Comparison of ENCODE assay signal across 8 mouse cellular contexts in the genomic region with DNA sequence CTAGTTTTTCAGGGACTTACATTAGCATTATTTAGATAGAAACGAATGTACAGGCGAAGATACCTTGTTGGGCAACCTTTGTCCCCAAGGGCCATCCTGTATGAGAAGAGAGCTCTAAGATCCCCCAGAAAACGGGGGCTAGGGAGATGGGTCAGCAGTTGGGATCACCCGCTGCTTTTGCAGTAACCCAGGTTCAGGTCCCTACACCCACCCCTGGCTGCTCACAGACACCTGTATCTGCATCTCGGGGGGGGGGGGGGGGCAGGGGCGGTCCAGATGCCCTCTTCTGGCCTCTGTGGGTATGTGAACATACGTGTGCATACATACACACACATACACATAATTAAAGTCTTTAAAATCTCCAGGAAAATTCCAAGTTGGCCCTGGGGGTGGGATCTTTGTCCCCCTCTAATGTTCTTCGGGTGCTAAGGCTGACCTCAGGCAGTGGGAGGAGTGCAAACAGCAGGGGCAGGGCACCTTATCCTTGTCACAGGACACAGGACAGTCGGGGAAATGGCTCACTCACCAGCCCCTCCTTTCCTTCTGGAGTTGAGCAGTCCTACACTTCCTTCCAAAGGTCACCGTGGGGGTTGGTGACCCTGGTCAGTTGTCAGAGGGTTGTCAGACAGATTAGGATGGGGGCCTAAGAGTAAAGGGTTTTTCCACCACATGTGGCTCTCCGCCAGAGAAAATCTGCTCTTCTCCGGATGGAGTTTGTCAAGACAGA. TPM values are rescaled to one million over a fixed set of nuclear protein-coding genes. Genes with fewer than 3 reads are reported as not detected.
DNase-seq lines count a peak whose midpoint lies in the region; ATAC-seq and TF ChIP-seq lines count a peak whose summit lies in the region.

No protein-coding gene starts in this region.

- H3K4me3 ChIP-seq in megakaryocyte, embryonic 14.5 days (replicated peaks), result peak overlapping the region; percentile 95
- H3K4me3 ChIP-seq in heart, embryonic 11.5 days (ENCODE audit: low read depth, low read length), result peak overlapping the region; percentile 60
- peak overlapping the region; percentile 65 for H3K4me3 ChIP-seq in lung, embryonic 16.5 days (ENCODE audit: low read length)
- H3K4me3 ChIP-seq in small intestine, adult 2 months (ENCODE audit: low read depth, low read length), result peak overlapping the region; percentile 79

- peak overlapping the region; percentile 82 for H3K4me2 ChIP-seq in heart, embryonic 11.5 days
- H3K4me2 ChIP-seq in lung, embryonic 16.5 days (ENCODE audit: low read depth, low read length), result peak overlapping the region; percentile 77

- no peak for TF ChIP-seq POLR2A in small intestine, adult 2 months (IDR thresholded peaks at IDR 0.05; ENCODE audit: low read depth, low read length)

- no peak for TF ChIP-seq CTCF in small intestine, adult 2 months (IDR thresholded peaks at IDR 0.05; ENCODE audit: extremely low read depth, insufficient read length, insufficient replicate concordance, low read depth, low read length)

- ATAC-seq in megakaryocyte, adult 5-6 weeks (ENCODE audit: poor library complexity, severe bottlenecking), result no peak
- ATAC-seq in heart, embryonic 11.5 days (replicated peaks; ENCODE audit: insufficient number of reproducible peaks, low FRiP score, low TSS enrichment), result peak; percentile 83
- ATAC-seq in lung, embryonic 16.5 days (ENCODE audit: low read depth), result peak; percentile 65

- H3K9ac ChIP-seq in heart, embryonic 11.5 days (ENCODE audit: low read depth, low read length), result peak overlapping the region; percentile 93
- H3K9ac ChIP-seq in lung, embryonic 16.5 days (ENCODE audit: low read length), result peak overlapping the region; percentile 85; the same call in 1 of the 2 replicates

- H3K36me3 ChIP-seq in megakaryocyte, embryonic 14.5 days (replicated peaks; ENCODE audit: low read length), result peaks cover 63% of the 10 kb centered on the region
- H3K36me3 ChIP-seq in heart, embryonic 11.5 days (ENCODE audit: control insufficient read depth, insufficient read depth, low read length), result 0 out of 2 replicates have a peak, but pooled peaks cover 2% of the 10 kb centered on the region
- H3K36me3 ChIP-seq in lung, embryonic 16.5 days (ENCODE audit: control insufficient read depth, insufficient read depth, low read length), result peaks cover 2% of the 10 kb centered on the region; the same call in 1 of the 2 replicates
- H3K36me3 ChIP-seq in small intestine, adult 2 months (ENCODE audit: control insufficient read depth, insufficient read depth, low read length), result peaks cover 12% of the 10 kb centered on the region

- H3K4me1 ChIP-seq in megakaryocyte, embryonic 14.5 days, result peaks cover 79% of the 10 kb centered on the region
- H3K4me1 ChIP-seq in heart, embryonic 11.5 days (ENCODE audit: control insufficient read depth, insufficient read depth, low read length), result peaks cover 19% of the 10 kb centered on the region
- peaks cover 24% of the 10 kb centered on the region for H3K4me1 ChIP-seq in lung, embryonic 16.5 days (replicated peaks; ENCODE audit: control insufficient read depth, insufficient read depth, low read length)
- H3K4me1 ChIP-seq in small intestine, adult 2 months (ENCODE audit: control insufficient read depth, insufficient read depth, insufficient read length, low read length), result peaks cover 4% of the 10 kb centered on the region; the same call in 1 of the 2 replicates

- H3K9me3 ChIP-seq in megakaryocyte, embryonic 14.5 days, result no peaks in the 10 kb centered on the region
- H3K9me3 ChIP-seq in heart, embryonic 11.5 days (replicated peaks; ENCODE audit: control insufficient read depth, low read length), result no peaks in the 10 kb centered on the region
- no peaks in the 10 kb centered on the region for H3K9me3 ChIP-seq in lung, embryonic 16.5 days (ENCODE audit: control insufficient read depth, low read length)

- no peaks in the 10 kb centered on the region for H3K27me3 ChIP-seq in megakaryocyte, embryonic 14.5 days (replicated peaks)
- no peaks in the 10 kb centered on the region for H3K27me3 ChIP-seq in heart, embryonic 11.5 days (ENCODE audit: control insufficient read depth, insufficient read depth, low read length)
- H3K27me3 ChIP-seq in lung, embryonic 16.5 days (ENCODE audit: control insufficient read depth, insufficient read depth, low read depth, low read length), result no peaks in the 10 kb centered on the region
- H3K27me3 ChIP-seq in small intestine, adult 2 months (ENCODE audit: control insufficient read depth, insufficient read depth, low read length), result no peaks in the 10 kb centered on the region

- DNase-seq in embryo, embryonic 10.5 days (ENCODE audit: low spot score), result peak; percentile 75
- peak; percentile 96 for DNase-seq in kidney, adult 9 months
- DNase-seq in layer of hippocampus, adult 9-10 months (ENCODE audit: low spot score), result no peak

- 9% methylated on average over 12 of the region's 12 CpGs for WGBS in heart, embryonic 11.5 days (ENCODE audit: insufficient replicate concordance)
- WGBS in lung, embryonic 16.5 days, result 14% methylated on average over 12 of the region's 12 CpGs
- WGBS in small intestine, adult 2 months, result 20% methylated on average over 12 of the region's 12 CpGs

- peak overlapping the region; percentile 97 for H3K27ac ChIP-seq in heart, embryonic 11.5 days (ENCODE audit: low read depth, low read length)
- H3K27ac ChIP-seq in lung, embryonic 16.5 days (ENCODE audit: low read length), result peak overlapping the region; percentile 98
- peak overlapping the region; percentile 98 for H3K27ac ChIP-seq in small intestine, adult 2 months (ENCODE audit: insufficient read depth, low read depth, low read length)

RNA-seq across cellular contexts. Expression of a gene that starts 0.5 kb away (rescaled TPM):
- 31.1 and 174 TPM in 2 replicates for polyA plus RNA-seq in megakaryocyte, embryonic 14.5 days (2012; ENCODE audit: insufficient read depth, low replicate concordance)
- 219 and 236 TPM in 2 replicates for total RNA-seq in megakaryocyte, adult 5-6 weeks (2015)
- 199 and 241 TPM in 2 replicates for total RNA-seq in megakaryocyte, adult 5-6 weeks (2017)
- polyA plus RNA-seq in heart, embryonic 11.5 days (2014; fragmentation: Nextera tagmentation; extraction: Ambion mirVana), result 137 and 142 TPM in 2 replicates
- polyA plus RNA-seq in lung, embryonic 16.5 days (2015; fragmentation: Nextera tagmentation; extraction: Ambion mirVana), result 217 and 246 TPM in 2 replicates
- polyA plus RNA-seq in small intestine, adult 2 months (2012; rRNA removed), result 124 and 243 TPM in 2 replicates

RNA-seq across cellular contexts. Expression of a gene that starts 10.7 kb away (rescaled TPM):
- 12.5 and 61.7 TPM in 2 replicates for polyA plus RNA-seq in megakaryocyte, embryonic 14.5 days (2012; ENCODE audit: insufficient read depth, low replicate concordance)
- 15.4 and 20.0 TPM in 2 replicates for total RNA-seq in megakaryocyte, adult 5-6 weeks (2015)
- total RNA-seq in megakaryocyte, adult 5-6 weeks (2017), result 6.5 and 12.4 TPM in 2 replicates
- polyA plus RNA-seq in heart, embryonic 11.5 days (2014; fragmentation: Nextera tagmentation; extraction: Ambion mirVana), result 55.3 and 59.2 TPM in 2 replicates
- polyA plus RNA-seq in lung, embryonic 16.5 days (2015; fragmentation: Nextera tagmentation; extraction: Ambion mirVana), result 43.0 and 46.3 TPM in 2 replicates
- 14.8 and 19.8 TPM in 2 replicates for polyA plus RNA-seq in small intestine, adult 2 months (2012; rRNA removed)

RNA-seq across cellular contexts. Expression of a gene that starts 23.1 kb away (rescaled TPM):
- 4.8 and 8.6 TPM in 2 replicates for polyA plus RNA-seq in megakaryocyte, embryonic 14.5 days (2012; ENCODE audit: insufficient read depth, low replicate concordance)
- total RNA-seq in megakaryocyte, adult 5-6 weeks (2015), result 5.6 and 7.8 TPM in 2 replicates
- 6.0 and 8.3 TPM in 2 replicates for total RNA-seq in megakaryocyte, adult 5-6 weeks (2017)
- 23.9 and 27.1 TPM in 2 replicates for polyA plus RNA-seq in heart, embryonic 11.5 days (2014; fragmentation: Nextera tagmentation; extraction: Ambion mirVana)
- polyA plus RNA-seq in lung, embryonic 16.5 days (2015; fragmentation: Nextera tagmentation; extraction: Ambion mirVana), result 38.7 and 42.6 TPM in 2 replicates
- polyA plus RNA-seq in small intestine, adult 2 months (2012; rRNA removed), result 5.6 and 6.1 TPM in 2 replicates

RNA-seq across cellular contexts. Expression of a gene that starts 24.2 kb away (rescaled TPM):
- polyA plus RNA-seq in megakaryocyte, embryonic 14.5 days (2012; ENCODE audit: insufficient read depth, low replicate concordance), result 64.6 and 113 TPM in 2 replicates
- total RNA-seq in megakaryocyte, adult 5-6 weeks (2015), result 69.3 and 70.0 TPM in 2 replicates
- total RNA-seq in megakaryocyte, adult 5-6 weeks (2017), result 49.5 and 52.1 TPM in 2 replicates
- polyA plus RNA-seq in heart, embryonic 11.5 days (2014; fragmentation: Nextera tagmentation; extraction: Ambion mirVana), result 95.4 and 107 TPM in 2 replicates
- polyA plus RNA-seq in lung, embryonic 16.5 days (2015; fragmentation: Nextera tagmentation; extraction: Ambion mirVana), result 149 and 152 TPM in 2 replicates
- 59.5 and 97.6 TPM in 2 replicates for polyA plus RNA-seq in small intestine, adult 2 months (2012; rRNA removed)

RNA-seq across cellular contexts. Expression of a gene that starts 35.7 kb away (rescaled TPM):
- polyA plus RNA-seq in megakaryocyte, embryonic 14.5 days (2012; ENCODE audit: insufficient read depth, low replicate concordance), result 48.1 and 129 TPM in 2 replicates
- total RNA-seq in megakaryocyte, adult 5-6 weeks (2015), result 0.20 and 2.3 TPM in 2 replicates
- total RNA-seq in megakaryocyte, adult 5-6 weeks (2017), result 0.26 and 0.45 TPM in 2 replicates
- polyA plus RNA-seq in heart, embryonic 11.5 days (2014; fragmentation: Nextera tagmentation; extraction: Ambion mirVana), result 14.8 and 15.1 TPM in 2 replicates
- 15.8 and 16.8 TPM in 2 replicates for polyA plus RNA-seq in lung, embryonic 16.5 days (2015; fragmentation: Nextera tagmentation; extraction: Ambion mirVana)
- 16.6 and 31.8 TPM in 2 replicates for polyA plus RNA-seq in small intestine, adult 2 months (2012; rRNA removed)
